Mouse (Mus musculus): ENCODE results near the gene Fam114a1.

DNA sequence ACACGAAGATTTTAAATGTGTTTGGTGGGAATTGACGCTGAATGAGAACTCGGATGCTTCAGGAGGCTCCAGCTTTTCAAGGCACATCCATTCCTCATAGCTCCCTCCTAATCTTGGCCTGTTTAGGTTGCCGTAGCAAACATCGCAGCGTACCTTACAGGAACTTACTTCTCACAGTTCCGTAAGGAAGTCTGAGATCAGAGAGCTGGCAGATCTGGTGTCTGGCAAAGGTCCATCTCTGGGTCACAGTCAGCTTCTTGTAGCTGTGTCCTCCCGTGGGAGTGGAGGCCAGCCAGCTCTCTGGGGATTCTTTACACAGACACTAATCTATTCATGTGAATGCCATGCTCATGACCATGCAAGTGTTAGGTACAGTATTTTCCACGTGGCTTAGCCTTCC, 56.9 kb downstream of the Fam114a1 start:
- TF ChIP-seq EP300 (IDR thresholded peaks at IDR 0.05; ENCODE audit: low read depth) (no peak), CTCF (IDR thresholded peaks at IDR 0.05; ENCODE audit: low read depth) (no peak)

Data from liver, embryonic 14.5 days (tissue).